Mouse (Mus musculus): ENCODE measurements around the gene Slc25a35.

DNA sequence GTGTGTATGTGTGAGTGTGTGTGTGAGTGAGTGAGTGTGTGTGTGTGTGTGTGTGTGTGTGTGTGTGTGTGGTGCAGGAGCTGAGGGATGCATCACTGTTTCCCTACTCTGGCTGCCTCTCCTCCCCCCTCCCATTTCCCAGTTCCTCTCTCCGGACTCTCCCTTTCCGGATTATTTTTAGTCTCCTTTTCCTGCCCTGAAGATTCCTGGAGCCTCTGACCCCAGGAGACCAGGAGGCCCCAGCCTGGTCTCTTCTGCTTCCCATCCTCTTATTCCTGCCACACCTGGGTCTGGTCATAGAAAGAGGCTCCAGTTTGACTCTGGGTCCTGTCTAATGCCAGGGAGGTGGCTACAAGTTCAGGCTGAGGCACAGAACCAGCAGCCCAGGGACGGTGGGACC is 11.8 kb upstream of the Slc25a35 start:
- TF ChIP-seq GATA1 (IDR thresholded peaks at IDR 0.05; ENCODE audit: borderline replicate concordance, low read length), result no peak
- no peak for TF ChIP-seq FLI1 (IDR thresholded peaks at IDR 0.05; ENCODE audit: low read length)
